Mouse (Mus musculus) limb, embryonic 11.5 days (tissue): ENCODE data around the gene Trp53tg5. TPM values are rescaled to one million over a fixed set of nuclear protein-coding genes. Genes with fewer than 3 reads are reported as not detected.

Source experiments
- ATAC-seq: fragments of 200-750 bp; cut with Nextera tagmentation; 2 replicates; pipeline ENCODE4 v1.8.0; 2017; ENCODE audit warnings: low read depth; ENCODE audit not compliant: insufficient number of reproducible peaks, low FRiP score, low TSS enrichment
- DNase-seq: peaks from one replicate; pipeline ENCODE4 v3.0.0-alpha.2; 2015; ENCODE audit warnings: low spot score
- H3K27ac ChIP-seq: fragments of 300-500 bp; sonication (generic); replicated peaks from 2 replicates; pipeline ENCODE4 v1.5.1; 2014; ENCODE audit warnings: low read depth, mild to moderate bottlenecking, low read length
- H3K27me3 ChIP-seq: fragments of 300-500 bp; sonication (generic); 2 replicates; pipeline ENCODE4 v1.6.1; 2014; ENCODE audit warnings: mild to moderate bottlenecking, low read length, mixed read lengths; ENCODE audit not compliant: control insufficient read depth, insufficient read depth
- H3K36me3 ChIP-seq: fragments of 300-500 bp; sonication (generic); 2 replicates; pipeline ENCODE4 v1.6.1; 2014; ENCODE audit warnings: mild to moderate bottlenecking, low read length, moderate library complexity, mixed read lengths; ENCODE audit not compliant: control insufficient read depth, insufficient read depth
- H3K4me1 ChIP-seq: fragments of 300-500 bp; sonication (generic); 2 replicates; pipeline ENCODE4 v1.6.1; 2014; ENCODE audit warnings: low read length, mixed read lengths; ENCODE audit not compliant: control insufficient read depth, insufficient read depth
- H3K4me2 ChIP-seq: fragments of 300-500 bp; sonication (generic); 2 replicates; pipeline ENCODE4 v1.6.1; 2014; ENCODE audit warnings: low read depth, mild to moderate bottlenecking, moderate library complexity; ENCODE audit not compliant: severe bottlenecking
- H3K4me3 ChIP-seq: fragments of 300-500 bp; sonication (generic); 2 replicates; pipeline ENCODE4 v1.5.1; 2014; ENCODE audit warnings: low read depth, low read length
- H3K9ac ChIP-seq: fragments of 300-500 bp; sonication (generic); 2 replicates; pipeline ENCODE4 v1.6.1; 2014; ENCODE audit warnings: mild to moderate bottlenecking, low read length
- H3K9me3 ChIP-seq: fragments of 300-500 bp; sonication (generic); 2 replicates; pipeline ENCODE4 v1.6.1; 2016; ENCODE audit warnings: low read length; ENCODE audit not compliant: control insufficient read depth
- WGBS: fragments of 180-500 bp; shearing (Covaris S2); extraction: QIAGEN DNeasy Blood & Tissue Kit; methylation state at CpG from one replicate; pipeline ENCODE4 v1.1.7; 2014; 5-methylcytosine and 5-hydroxymethylcytosine counted together
- polyA plus RNA-seq: library from polyadenylated mRNA; unstranded; fragments of >200 nt; fragmentation: Nextera tagmentation; extraction: Ambion mirVana; gene quantifications from 2 replicates; pipeline ENCODE4 v1.2.1, GENCODE M21; 2014

The Trp53tg5 gene
- polyA plus RNA-seq, 1 experiment from 2014 or later, result not detected

- ATAC-seq (no peak), DNase-seq (peak; percentile 35)
- peaks cover 17% of the 10 kb centered on the region for H3K4me1 ChIP-seq
- 0% methylated on average over 7 of the region's 7 CpGs for WGBS
- peak within 1 kb of the TSS; percentile 12; the same call in 1 of the 2 replicates for H3K9ac ChIP-seq
- H3K27me3 ChIP-seq, result no peaks in the 10 kb centered on the region
- no peak within 1 kb of the TSS for H3K4me3 ChIP-seq
- H3K36me3 ChIP-seq, result no peaks in the 10 kb centered on the region
- H3K9me3 ChIP-seq, result no peaks in the 10 kb centered on the region
- no peak within 1 kb of the TSS for H3K27ac ChIP-seq
- peak within 1 kb of the TSS; percentile 29; the same call in 1 of the 2 replicates for H3K4me2 ChIP-seq
Observed at GRCm38 (mm10) chr2:164456864-164457300, 16.6 kb downstream of the Trp53tg5 start, which contains the start of gene Sys1. TSS of gene Sys1 (plus strand) at chr2:164456964.

GRCm38 (mm10) chr2:164456413-164456812 is 17.1 kb downstream of the Trp53tg5 start:
- 63% methylated on average over 1 of the region's 1 CpGs for WGBS
- ATAC-seq (no peak), DNase-seq (no peak)
- H3K36me3 ChIP-seq, result no peaks in the 10 kb centered on the region
- H3K4me1 ChIP-seq, result peaks cover 13% of the 10 kb centered on the region; the same call in 1 of the 2 replicates
- H3K4me3 ChIP-seq, result no peak overlapping the region
- H3K9ac ChIP-seq, result no peak overlapping the region
- no peaks in the 10 kb centered on the region for H3K27me3 ChIP-seq
- peak overlapping the region; percentile 29; the same call in 1 of the 2 replicates for H3K4me2 ChIP-seq
- H3K9me3 ChIP-seq, result no peaks in the 10 kb centered on the region
- no peak overlapping the region for H3K27ac ChIP-seq

GRCm38 (mm10) chr2:164455421-164456190 is 17.9 kb downstream of the Trp53tg5 start:
- ATAC-seq, result no peak
- Histone ChIP-seq H3K4me3 (no peak overlapping the region), H3K27me3 (no peaks in the 10 kb centered on the region), H3K9ac (no peak overlapping the region), H3K27ac (no peak overlapping the region), H3K9me3 (no peaks in the 10 kb centered on the region), H3K4me2 (no peak overlapping the region), H3K4me1 (peaks cover 13% of the 10 kb centered on the region; the same call in 1 of the 2 replicates), H3K36me3 (no peaks in the 10 kb centered on the region)
- 76% methylated on average over 6 of the region's 6 CpGs for WGBS
- no peak for DNase-seq

- Histone ChIP-seq H3K27ac (no peak overlapping the region), H3K9me3 (no peaks in the 10 kb centered on the region), H3K4me1 (peaks cover 13% of the 10 kb centered on the region; the same call in 1 of the 2 replicates), H3K9ac (no peak overlapping the region), H3K4me3 (no peak overlapping the region), H3K27me3 (no peaks in the 10 kb centered on the region), H3K36me3 (no peaks in the 10 kb centered on the region), H3K4me2 (no peak overlapping the region)
- DNase-seq, result no peak
- WGBS, result 84% methylated on average over 10 of the region's 10 CpGs
- ATAC-seq, result no peak
Observed at GRCm38 (mm10) chr2:164454846-164455245, 18.7 kb downstream of the Trp53tg5 start.

GRCm38 (mm10) chr2:164453887-164454500 is 19.5 kb downstream of the Trp53tg5 start:
- no peak overlapping the region for H3K9ac ChIP-seq
- no peak overlapping the region for H3K27ac ChIP-seq
- H3K4me1 ChIP-seq, result peaks cover 13% of the 10 kb centered on the region; the same call in 1 of the 2 replicates
- DNase-seq (no peak), ATAC-seq (no peak)
- no peak overlapping the region for H3K4me2 ChIP-seq
- H3K36me3 ChIP-seq, result no peaks in the 10 kb centered on the region
- whole genome bisulfite sequencing, result 71% methylated on average over 7 of the region's 7 CpGs
- H3K27me3 ChIP-seq, result no peaks in the 10 kb centered on the region
- H3K9me3 ChIP-seq, result no peaks in the 10 kb centered on the region
- H3K4me3 ChIP-seq, result no peak overlapping the region

GRCm38 (mm10) chr2:164453047-164453757 is 20.3 kb downstream of the Trp53tg5 start:
- Histone ChIP-seq H3K4me1 (peaks cover 13% of the 10 kb centered on the region; the same call in 1 of the 2 replicates), H3K4me2 (no peak overlapping the region), H3K36me3 (no peaks in the 10 kb centered on the region), H3K4me3 (no peak overlapping the region), H3K27ac (0 out of 2 replicates have a peak overlapping the region, but pooled peaks have one; percentile 8), H3K27me3 (no peaks in the 10 kb centered on the region), H3K9ac (no peak overlapping the region), H3K9me3 (no peaks in the 10 kb centered on the region)
- no peak for DNase-seq
- WGBS, result 86% methylated on average over 14 of the region's 14 CpGs
- ATAC-seq, result no peak

- WGBS, result 24% methylated on average over 13 of the region's 13 CpGs
- Histone ChIP-seq H3K36me3 (no peaks in the 10 kb centered on the region), H3K27ac (peak overlapping the region; percentile 25; the same call in 1 of the 2 replicates), H3K4me3 (no peak overlapping the region), H3K4me2 (no peak overlapping the region; the same call in 1 of the 2 replicates), H3K4me1 (peaks cover 13% of the 10 kb centered on the region; the same call in 1 of the 2 replicates), H3K9ac (no peak overlapping the region; the same call in 1 of the 2 replicates), H3K9me3 (no peaks in the 10 kb centered on the region), H3K27me3 (no peaks in the 10 kb centered on the region)
- ATAC-seq (peak; percentile 66), DNase-seq (peak; percentile 81)
Observed at GRCm38 (mm10) chr2:164452000-164452676, 21.4 kb downstream of the Trp53tg5 start.
